Mouse (Mus musculus) kidney, embryonic 16.5 days (tissue): ENCODE results near the gene Bckdk. TPM values are rescaled to one million over a fixed set of nuclear protein-coding genes. Genes with fewer than 3 reads are reported as not detected.
"Not testable (repeated sequence)": the region's sequence is repeated elsewhere in the genome, so short reads cannot be mapped to it uniquely, and the experiment has no call there.

Experiments
- ATAC-seq: fragments of 200-750 bp; cut with Nextera tagmentation; 2 replicates; pipeline ENCODE4 v1.8.0; 2017; ENCODE audit warnings: moderate TSS enrichment; ENCODE audit not compliant: low FRiP score, low TSS enrichment
- H3K27ac ChIP-seq: fragments of 300-500 bp; sonication (generic); 2 replicates; pipeline ENCODE4 v1.5.1; 2014; ENCODE audit warnings: low read length
- H3K27me3 ChIP-seq: fragments of 300-500 bp; sonication (generic); 2 replicates; pipeline ENCODE4 v1.6.1; 2014; ENCODE audit warnings: low read length, control low read depth, mixed read lengths; ENCODE audit not compliant: insufficient read depth
- H3K36me3 ChIP-seq: fragments of 300-500 bp; sonication (generic); 2 replicates; pipeline ENCODE4 v1.6.1; 2014; ENCODE audit warnings: low read length, control low read depth, mixed read lengths; ENCODE audit not compliant: insufficient read depth
- H3K4me1 ChIP-seq: fragments of 300-500 bp; sonication (generic); 2 replicates; pipeline ENCODE4 v1.6.1; 2014; ENCODE audit warnings: low read length, control low read depth, mixed read lengths; ENCODE audit not compliant: insufficient read depth
- H3K4me2 ChIP-seq: fragments of 300-500 bp; sonication (generic); replicated peaks from 2 replicates; pipeline ENCODE4 v1.6.1; 2014; ENCODE audit warnings: low read depth, low read length
- H3K4me3 ChIP-seq: fragments of 300-500 bp; sonication (generic); 2 replicates; pipeline ENCODE4 v1.5.1; 2014; ENCODE audit warnings: mild to moderate bottlenecking, low read length
- H3K9ac ChIP-seq: fragments of 300-500 bp; sonication (generic); replicated peaks from 2 replicates; pipeline ENCODE4 v1.6.1; 2014; ENCODE audit warnings: low read length
- H3K9me3 ChIP-seq: fragments of 300-500 bp; sonication (generic); 2 replicates; pipeline ENCODE4 v1.6.1; 2016; ENCODE audit warnings: low read length, control low read depth
- WGBS: fragments of 180-500 bp; shearing (Covaris S2); extraction: QIAGEN DNeasy Blood & Tissue Kit; methylation state at CpG from one replicate; pipeline ENCODE4 v1.1.7; 2014; 5-methylcytosine and 5-hydroxymethylcytosine counted together
- polyA plus RNA-seq: library from polyadenylated mRNA; unstranded; fragments of >200 nt; fragmentation: Nextera tagmentation; extraction: Ambion mirVana; gene quantifications from 2 replicates; pipeline ENCODE4 v1.2.1, GENCODE M21; 2015

The Bckdk gene
- polyA plus RNA-seq, 1 experiment from 2014 or later = 156 TPM

- ATAC-seq = peak; percentile 99
- peak within 1 kb of the TSS; percentile 86 for H3K27ac ChIP-seq
- peaks cover 11% of the 10 kb centered on the region for H3K4me1 ChIP-seq
- no peaks in the 10 kb centered on the region for H3K9me3 ChIP-seq
- H3K4me2 ChIP-seq = peak within 1 kb of the TSS; percentile 85
- H3K9ac ChIP-seq = peak within 1 kb of the TSS; percentile 81
- H3K27me3 ChIP-seq = no peaks in the 10 kb centered on the region
- peak within 1 kb of the TSS; percentile 76 for H3K4me3 ChIP-seq
- H3K36me3 ChIP-seq = peaks cover 4% of the 10 kb centered on the region
- WGBS = under 1% methylated on average over 26 of the region's 26 CpGs
These were observed 8.4 kb upstream of the Bckdk start, which contains the start of the genes Gm21974 and Vkorc1 for GRCm38 (mm10) chr7:127895442-127895841. Gene Gm21974 (minus strand): TSS chr7:127895454. Gene Vkorc1 (minus strand): TSS chr7:127895617.

GRCm38 (mm10) chr7:127895891-127896290, 8.0 kb upstream of the Bckdk start:
- not testable (repeated sequence) for H3K36me3 ChIP-seq, H3K9ac ChIP-seq, H3K27me3 ChIP-seq, H3K9me3 ChIP-seq, H3K27ac ChIP-seq
- Histone ChIP-seq H3K4me2 (peak overlapping the region; percentile 85), H3K4me3 (peak overlapping the region; percentile 76; the same call in 1 of the 2 replicates), H3K4me1 (peaks cover 11% of the 10 kb centered on the region)
- ATAC-seq = peak; percentile 5; the same call in 1 of the 2 replicates
- WGBS = 72% methylated on average over 7 of the region's 7 CpGs

- H3K36me3 ChIP-seq = peaks cover 4% of the 10 kb centered on the region
- ATAC-seq = no peak
- no peak overlapping the region for H3K9ac ChIP-seq
- H3K4me3 ChIP-seq = no peak overlapping the region
- WGBS = 68% methylated on average over 13 of the region's 13 CpGs
- H3K4me2 ChIP-seq = no peak overlapping the region
- H3K27ac ChIP-seq = no peak overlapping the region
- H3K9me3 ChIP-seq = no peaks in the 10 kb centered on the region
- H3K27me3 ChIP-seq = no peaks in the 10 kb centered on the region
- H3K4me1 ChIP-seq = peaks cover 11% of the 10 kb centered on the region
These were observed 7.5 kb upstream of the Bckdk start for GRCm38 (mm10) chr7:127896384-127896783.

GRCm38 (mm10) chr7:127897542-127897941, 6.3 kb upstream of the Bckdk start:
- WGBS = 92% methylated on average over 7 of the region's 7 CpGs

GRCm38 (mm10) chr7:127898179-127898956, 5.5 kb upstream of the Bckdk start:
- Histone ChIP-seq H3K36me3 (no peaks in the 10 kb centered on the region), H3K27ac (no peak overlapping the region), H3K27me3 (no peaks in the 10 kb centered on the region), H3K9ac (no peak overlapping the region), H3K4me1 (peaks cover 11% of the 10 kb centered on the region), H3K4me2 (no peak overlapping the region), H3K4me3 (no peak overlapping the region), H3K9me3 (no peaks in the 10 kb centered on the region)
- 39% methylated on average over 10 of the region's 10 CpGs for WGBS
- no peak for ATAC-seq

More at GRCm38 (mm10) chr7:127897542-127897941, 6.3 kb upstream of the Bckdk start:
- Histone ChIP-seq H3K4me3 (no peak overlapping the region), H3K9me3 (no peaks in the 10 kb centered on the region), H3K4me2 (no peak overlapping the region), H3K9ac (no peak overlapping the region), H3K27me3 (no peaks in the 10 kb centered on the region), H3K27ac (no peak overlapping the region), H3K36me3 (peaks cover 2% of the 10 kb centered on the region), H3K4me1 (peaks cover 11% of the 10 kb centered on the region)
- no peak for ATAC-seq

- no peak overlapping the region for H3K9ac ChIP-seq
- H3K27me3 ChIP-seq = no peaks in the 10 kb centered on the region
- no peak for ATAC-seq
- no peak overlapping the region for H3K4me2 ChIP-seq
- 37% methylated on average over 7 of the region's 7 CpGs for WGBS
- H3K4me1 ChIP-seq = peaks cover 8% of the 10 kb centered on the region
- H3K27ac ChIP-seq = no peak overlapping the region
- no peaks in the 10 kb centered on the region for H3K9me3 ChIP-seq
- no peaks in the 10 kb centered on the region for H3K36me3 ChIP-seq
- no peak overlapping the region for H3K4me3 ChIP-seq
These were observed 3.9 kb upstream of the Bckdk start for GRCm38 (mm10) chr7:127899997-127900396.

- H3K9me3 ChIP-seq = no peaks in the 10 kb centered on the region
- H3K4me2 ChIP-seq = no peak overlapping the region
- ATAC-seq = no peak
- WGBS = 76% methylated on average over 2 of the region's 2 CpGs
- H3K9ac ChIP-seq = no peak overlapping the region
- H3K4me1 ChIP-seq = peaks cover 12% of the 10 kb centered on the region
- no peak overlapping the region for H3K27ac ChIP-seq
- peaks cover 17% of the 10 kb centered on the region for H3K36me3 ChIP-seq
- H3K4me3 ChIP-seq = no peak overlapping the region
- no peaks in the 10 kb centered on the region for H3K27me3 ChIP-seq
These were observed 2.1 kb upstream of the Bckdk start for GRCm38 (mm10) chr7:127901772-127902171.

- Histone ChIP-seq H3K4me2 (no peak overlapping the region), H3K4me3 (no peak overlapping the region), H3K9me3 (no peaks in the 10 kb centered on the region), H3K36me3 (peaks cover 49% of the 10 kb centered on the region), H3K4me1 (peaks cover 13% of the 10 kb centered on the region), H3K9ac (no peak overlapping the region), H3K27me3 (no peaks in the 10 kb centered on the region), H3K27ac (no peak overlapping the region)
- WGBS = 94% methylated on average over 12 of the region's 12 CpGs
- ATAC-seq = no peak
These were observed 4.1 kb downstream of the Bckdk start for GRCm38 (mm10) chr7:127907939-127908338.

- ATAC-seq = no peak
- H3K4me1 ChIP-seq = peaks cover 17% of the 10 kb centered on the region
- no peak overlapping the region for H3K27ac ChIP-seq
- no peaks in the 10 kb centered on the region for H3K27me3 ChIP-seq
- H3K9me3 ChIP-seq = no peaks in the 10 kb centered on the region
- no peak overlapping the region for H3K4me3 ChIP-seq
- H3K9ac ChIP-seq = no peak overlapping the region
- WGBS = 90% methylated on average over 4 of the region's 4 CpGs
- H3K4me2 ChIP-seq = no peak overlapping the region
- peaks cover 49% of the 10 kb centered on the region for H3K36me3 ChIP-seq
These were observed 4.8 kb downstream of the Bckdk start for GRCm38 (mm10) chr7:127908656-127909055.

- peak; percentile 97 for ATAC-seq
- Histone ChIP-seq H3K4me2 (peak within 1 kb of the TSS; percentile 78), H3K27ac (peak within 1 kb of the TSS; percentile 90), H3K4me3 (peak within 1 kb of the TSS; percentile 99), H3K27me3 (no peaks in the 10 kb centered on the region), H3K4me1 (peaks cover 5% of the 10 kb centered on the region), H3K9ac (peak within 1 kb of the TSS; percentile 92), H3K9me3 (no peaks in the 10 kb centered on the region), H3K36me3 (peaks cover 46% of the 10 kb centered on the region)
- WGBS = under 1% methylated on average over 40 of the region's 40 CpGs
These were observed 8.4 kb downstream of the Bckdk start, which contains the start of gene Kat8 for GRCm38 (mm10) chr7:127912190-127912871. Gene Kat8 (plus strand): TSS chr7:127912516.
